Mouse (Mus musculus) bone marrow macrophage, adult 2 months (primary cell): ENCODE measurements around the gene Otud3. TPM values are rescaled to one million over a fixed set of nuclear protein-coding genes. Genes with fewer than 3 reads are reported as not detected.
"Not testable (repeated sequence)": the region's sequence is repeated elsewhere in the genome, so short reads cannot be mapped to it uniquely, and the experiment has no call there.

Experiments
- H3K27ac ChIP-seq: 2 replicates; pipeline ENCODE4 v1.5.1; 2012; ENCODE audit warnings: low read depth, low read length; ENCODE audit not compliant: insufficient read depth
- H3K4me1 ChIP-seq: 2 replicates; pipeline ENCODE4 v1.6.1; 2012; ENCODE audit warnings: low read length; ENCODE audit not compliant: control insufficient read depth, insufficient read depth
- H3K4me3 ChIP-seq: 2 replicates; pipeline ENCODE4 v1.5.1; 2012; ENCODE audit warnings: mild to moderate bottlenecking, low read length, moderate library complexity; ENCODE audit not compliant: insufficient read depth
- CTCF ChIP-seq: IDR thresholded peaks from 2 replicates; pipeline ENCODE4 v1.5.1; 2012; ENCODE audit warnings: low read depth, mild to moderate bottlenecking, low read length, moderate library complexity
- POLR2A ChIP-seq: IDR thresholded peaks from 2 replicates; pipeline ENCODE4 v1.6.1; 2012; ENCODE audit warnings: mild to moderate bottlenecking, low read depth, low read length, borderline replicate concordance
- polyA plus RNA-seq: library from polyadenylated mRNA; stranded (reverse); fragments of >200 nt; gene quantifications from 2 replicates; pipeline ENCODE4 v1.2.4, GENCODE M21; 2012; ENCODE audit not compliant: missing spikeins, insufficient read depth, insufficient read length

Gene Otud3
- polyA plus RNA-seq, 1 experiment = 8.0 TPM

- no peak for TF ChIP-seq POLR2A
- TF ChIP-seq CTCF = no peak
- Histone ChIP-seq H3K4me1 (peaks cover 29% of the 10 kb centered on the region), H3K4me3 (no peak overlapping the region), H3K27ac (no peak overlapping the region)
Observed at GRCm38 (mm10) chr4:138875986-138876385, 37.8 kb downstream of the Otud3 start.

GRCm38 (mm10) chr4:138875275-138875674, 38.5 kb downstream of the Otud3 start:
- H3K4me1 ChIP-seq = peaks cover 26% of the 10 kb centered on the region
- H3K27ac ChIP-seq, H3K4me3 ChIP-seq: not testable (repeated sequence)

DNA sequence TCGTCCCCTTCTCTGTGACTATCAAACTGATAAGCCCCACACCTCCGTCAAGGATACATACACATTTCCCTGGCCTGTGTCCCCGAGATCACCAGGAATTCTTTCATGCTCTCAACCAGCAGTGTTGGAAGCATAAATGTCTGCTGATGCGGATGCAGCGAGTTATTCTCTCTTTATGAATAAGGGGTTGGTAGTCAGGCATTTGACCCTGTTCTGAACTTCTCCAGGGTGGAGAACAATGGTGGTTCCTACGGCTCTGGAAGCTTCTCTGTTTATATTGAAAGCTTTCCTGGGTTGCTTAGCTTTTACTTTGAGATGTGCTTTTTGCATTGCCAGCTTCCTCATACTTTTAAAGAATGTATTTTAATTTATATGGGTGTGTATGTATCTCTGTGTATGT, 39.9 kb downstream of the Otud3 start, which contains the start of gene Gm13030:
Gm13030 (minus strand) TSS at position 101 of the 400 bp plus-strand sequence.
- TF ChIP-seq POLR2A = no peak
- TF ChIP-seq CTCF = no peak
- peaks cover 25% of the 10 kb centered on the region for H3K4me1 ChIP-seq

GRCm38 (mm10) chr4:138868666-138869065, 45.1 kb downstream of the Otud3 start:
- TF ChIP-seq CTCF (no peak), POLR2A (no peak)
- H3K4me3 ChIP-seq = no peak overlapping the region

More for the DNA sequence above, 39.9 kb downstream of the Otud3 start, which contains the start of gene Gm13030:
- no peak within 1 kb of the TSS for H3K27ac ChIP-seq
- no peak within 1 kb of the TSS for H3K4me3 ChIP-seq

GRCm38 (mm10) chr4:138866413-138866812, 47.3 kb downstream of the Otud3 start:
- TF ChIP-seq POLR2A (no peak), CTCF (peak; percentile 56)
- Histone ChIP-seq H3K4me1 (peaks cover 19% of the 10 kb centered on the region), H3K27ac (no peak overlapping the region), H3K4me3 (no peak overlapping the region)

More at GRCm38 (mm10) chr4:138868666-138869065, 45.1 kb downstream of the Otud3 start:
- Histone ChIP-seq H3K27ac (no peak overlapping the region), H3K4me1 (peaks cover 19% of the 10 kb centered on the region)

- H3K4me1 ChIP-seq = peaks cover 19% of the 10 kb centered on the region
- H3K27ac ChIP-seq = no peak overlapping the region
- no peak for TF ChIP-seq CTCF
- no peak for TF ChIP-seq POLR2A
- H3K4me3 ChIP-seq = no peak overlapping the region
Observed at GRCm38 (mm10) chr4:138865991-138866390, 47.8 kb downstream of the Otud3 start.

DNA sequence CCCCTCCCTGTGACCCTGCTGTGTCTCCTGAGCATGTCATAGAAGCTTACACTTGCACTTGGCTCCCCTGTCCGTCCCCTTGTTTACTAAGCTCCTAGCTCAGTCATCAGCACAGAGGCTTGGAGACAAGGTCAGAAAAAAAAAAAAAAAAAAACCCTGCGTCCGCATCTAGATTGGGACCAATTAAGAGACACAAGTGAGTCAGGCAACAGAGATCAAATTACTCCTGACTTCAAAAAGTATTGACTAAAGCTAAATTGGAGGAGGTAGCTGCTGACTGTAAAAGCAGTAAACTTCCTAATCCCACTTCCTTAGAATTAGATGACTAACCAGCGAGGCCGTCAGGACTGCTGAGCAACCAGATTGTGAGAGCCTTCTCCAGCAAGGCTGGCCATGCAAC, 48.7 kb downstream of the Otud3 start:
- H3K4me3 ChIP-seq = no peak overlapping the region
- TF ChIP-seq CTCF = no peak
- no peak for TF ChIP-seq POLR2A
- peaks cover 19% of the 10 kb centered on the region for H3K4me1 ChIP-seq
- H3K27ac ChIP-seq = peak overlapping the region; percentile 60

DNA sequence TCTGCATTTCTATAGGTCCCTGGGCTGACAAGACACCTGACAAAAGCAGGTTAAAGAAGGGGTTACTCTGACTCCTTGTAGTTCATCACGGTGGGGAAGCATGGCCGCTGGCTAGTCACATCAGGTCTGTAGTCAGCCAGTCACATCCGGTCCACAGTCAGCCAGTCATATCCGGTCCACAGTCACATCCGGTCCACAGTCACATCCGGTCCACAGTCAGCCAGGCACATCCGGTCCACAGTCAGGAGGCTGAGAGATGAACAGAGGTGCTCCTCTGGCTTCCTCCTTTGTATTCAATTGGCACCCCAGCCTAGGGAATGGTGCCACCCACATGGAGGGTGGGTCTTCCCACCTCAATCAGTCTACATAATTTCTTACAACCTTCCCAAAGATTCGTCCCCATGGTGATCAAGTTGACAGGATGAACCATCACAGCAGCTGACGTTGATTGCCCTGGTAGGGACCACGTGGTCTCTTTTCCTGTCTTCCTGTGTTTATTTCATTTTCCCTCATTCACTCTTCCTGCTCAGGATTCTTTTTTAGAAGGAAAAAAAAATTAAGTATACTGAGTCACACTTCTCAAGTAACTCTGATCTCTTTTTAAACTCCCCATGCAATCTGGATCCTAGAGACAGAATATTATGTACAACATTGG, 50.3 kb downstream of the Otud3 start, which contains the start of gene Pla2g5:
Pla2g5 (minus strand) TSS at position 139 of the 655 bp plus-strand sequence.
- Histone ChIP-seq H3K27ac (no peak within 1 kb of the TSS), H3K4me3 (no peak within 1 kb of the TSS), H3K4me1 (peaks cover 19% of the 10 kb centered on the region)
- TF ChIP-seq POLR2A (no peak), CTCF (no peak)

DNA sequence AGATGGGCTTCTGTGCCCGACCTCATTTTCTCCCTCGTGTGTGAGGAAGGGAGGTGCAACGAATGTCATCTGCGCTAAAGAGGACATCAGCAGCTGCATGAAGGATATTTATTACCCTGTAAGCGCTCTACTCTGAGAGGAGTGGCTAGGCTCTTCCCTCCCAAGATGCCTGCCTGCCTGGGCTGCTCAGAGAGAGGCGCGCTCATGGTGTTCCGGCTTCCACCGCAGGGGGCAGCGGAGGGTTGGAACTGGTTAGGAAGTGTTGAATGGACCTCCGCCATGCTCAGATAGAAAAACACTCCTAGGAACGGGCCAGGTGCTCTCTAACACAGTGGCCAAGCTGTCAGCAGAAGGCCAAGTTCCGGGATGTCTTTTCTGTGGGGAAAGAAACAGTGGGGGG, 54.0 kb downstream of the Otud3 start:
- no peak overlapping the region for H3K27ac ChIP-seq

GRCm38 (mm10) chr4:138859245-138859644, 54.5 kb downstream of the Otud3 start:
- no peak for TF ChIP-seq POLR2A
- TF ChIP-seq CTCF = no peak
- no peak overlapping the region for H3K27ac ChIP-seq
- H3K4me1 ChIP-seq = peaks cover 5% of the 10 kb centered on the region; the same call in 1 of the 2 replicates
- no peak overlapping the region for H3K4me3 ChIP-seq

More for the DNA sequence above, 54.0 kb downstream of the Otud3 start:
- no peak overlapping the region for H3K4me3 ChIP-seq
- peaks cover 9% of the 10 kb centered on the region for H3K4me1 ChIP-seq
- no peak for TF ChIP-seq POLR2A
- TF ChIP-seq CTCF = no peak

DNA sequence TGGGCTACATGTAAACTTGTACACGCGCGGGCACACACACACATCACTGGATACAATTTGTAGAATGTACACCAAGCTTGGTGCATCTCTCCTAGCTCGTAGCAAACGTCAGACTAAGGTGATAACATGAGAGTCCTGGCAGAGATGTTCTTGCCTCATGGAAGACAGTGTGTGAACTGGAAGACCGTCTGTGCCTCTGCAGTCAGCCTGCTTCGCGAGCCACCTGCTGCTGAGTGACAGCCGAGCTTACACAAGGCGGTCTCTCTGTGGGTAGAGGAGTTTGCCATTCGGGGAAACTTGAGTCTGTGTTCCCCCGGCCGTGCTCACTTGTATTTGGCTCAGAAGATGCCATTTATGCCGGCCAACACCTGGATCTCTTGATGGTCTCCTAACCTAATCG, 55.3 kb downstream of the Otud3 start:
- peaks cover 5% of the 10 kb centered on the region; the same call in 1 of the 2 replicates for H3K4me1 ChIP-seq
- H3K4me3 ChIP-seq = no peak overlapping the region
- no peak for TF ChIP-seq CTCF
- TF ChIP-seq POLR2A = no peak
- no peak overlapping the region for H3K27ac ChIP-seq
